Mouse (Mus musculus) frontal cortex, adult 2 months (tissue): ENCODE measurements around the gene Hectd2. TPM values are rescaled to one million over a fixed set of nuclear protein-coding genes. Genes with fewer than 3 reads are reported as not detected.

Experiments used
- DNase-seq, 2 experiments: peaks; one replicate each; pipeline ENCODE4 v3.0.0; 2022; ENCODE audit warnings: low spot score in 1 of 2; ENCODE audit errors: extremely low spot score in 1 of 2
- polyA plus RNA-seq: library from polyadenylated mRNA; depleted of rRNA; stranded (reverse); fragments of >200 nt; gene quantifications from 2 replicates; pipeline ENCODE4 v1.2.3, GENCODE M21; 2012

Gene Hectd2
- polyA plus RNA-seq, 1 experiment, result 17.0 TPM

- DNase-seq, result peak in 1 of 2 experiments; percentile 31
These were observed 5.7 kb downstream of the Hectd2 start for GRCm38 (mm10) chr19:36560160-36560559.

GRCm38 (mm10) chr19:36561171-36561570 is 6.7 kb downstream of the Hectd2 start:
- no peak for DNase-seq

GRCm38 (mm10) chr19:36564396-36564795 is 10.0 kb downstream of the Hectd2 start:
- DNase-seq, result peak; percentile 60 to 84

- no peak for DNase-seq
These were observed 19.5 kb downstream of the Hectd2 start for GRCm38 (mm10) chr19:36573986-36574385.

GRCm38 (mm10) chr19:36575159-36575558 is 20.7 kb downstream of the Hectd2 start:
- peak in 1 of 2 experiments; percentile 40 for DNase-seq

- no peak for DNase-seq
These were observed 26.4 kb downstream of the Hectd2 start for GRCm38 (mm10) chr19:36580874-36581273.

- no peak for DNase-seq
These were observed 27.7 kb downstream of the Hectd2 start for GRCm38 (mm10) chr19:36582116-36582515.

GRCm38 (mm10) chr19:36585505-36585904 is 31.1 kb downstream of the Hectd2 start:
- no peak for DNase-seq

- DNase-seq, result no peak
These were observed 40.0 kb downstream of the Hectd2 start for GRCm38 (mm10) chr19:36594409-36594808.

GRCm38 (mm10) chr19:36601869-36602268 is 47.4 kb downstream of the Hectd2 start:
- DNase-seq, result no peak

- DNase-seq, result no peak
These were observed 48.3 kb downstream of the Hectd2 start for GRCm38 (mm10) chr19:36602535-36603312.

- DNase-seq, result no peak
These were observed 51.8 kb downstream of the Hectd2 start for GRCm38 (mm10) chr19:36606270-36606669.

- DNase-seq, result peak in 1 of 2 experiments; percentile 32
These were observed 54.8 kb downstream of the Hectd2 start for GRCm38 (mm10) chr19:36609229-36609628.

GRCm38 (mm10) chr19:36610309-36610708 is 55.9 kb downstream of the Hectd2 start:
- no peak for DNase-seq

GRCm38 (mm10) chr19:36625906-36626305 is 71.5 kb downstream of the Hectd2 start:
- DNase-seq, result no peak

- DNase-seq, result no peak
These were observed 72.4 kb downstream of the Hectd2 start for GRCm38 (mm10) chr19:36626881-36627280.

GRCm38 (mm10) chr19:36629394-36629910 is 75.0 kb downstream of the Hectd2 start:
- DNase-seq, result no peak

- DNase-seq, result no peak
These were observed 75.9 kb downstream of the Hectd2 start for GRCm38 (mm10) chr19:36630361-36630760.

- no peak for DNase-seq
These were observed 80.3 kb downstream of the Hectd2 start for GRCm38 (mm10) chr19:36634771-36635170.

- peak in 1 of 2 experiments; percentile 11 for DNase-seq
These were observed 82.8 kb downstream of the Hectd2 start for GRCm38 (mm10) chr19:36637223-36637622.

- no peak for DNase-seq
These were observed 83.6 kb downstream of the Hectd2 start for GRCm38 (mm10) chr19:36637948-36638587.

- DNase-seq, result no peak
These were observed 84.6 kb downstream of the Hectd2 start for GRCm38 (mm10) chr19:36639072-36639471.
